Mouse (Mus musculus): ENCODE data around the gene Gm12216. TPM values are rescaled to one million over a fixed set of nuclear protein-coding genes. Genes with fewer than 3 reads are reported as not detected.
A peak's percentile ranks its signal among the peaks of the same experiment; 100 is the strongest.

Gene Gm12216
- polyA plus RNA-seq, 1 experiment from 2014 or later: 0.51 TPM

- no peak overlapping the region for H3K27ac ChIP-seq (ENCODE audit: low read depth, low read length)
- H3K4me3 ChIP-seq (ENCODE audit: low read depth, low read length): no peak overlapping the region
- H3K9ac ChIP-seq (ENCODE audit: low read depth, low read length): no peak overlapping the region
- H3K4me2 ChIP-seq: no peak overlapping the region
- no peaks in the 10 kb centered on the region for H3K27me3 ChIP-seq (replicated peaks; ENCODE audit: control insufficient read depth, insufficient read depth, low read length)
- H3K9me3 ChIP-seq (ENCODE audit: control insufficient read depth, low read length): no peaks in the 10 kb centered on the region
- no peak for DNase-seq (ENCODE audit: low spot score)
- peaks cover 4% of the 10 kb centered on the region; the same call in 1 of the 2 replicates for H3K4me1 ChIP-seq (replicated peaks; ENCODE audit: control insufficient read depth, insufficient read depth, low read length)
- ATAC-seq (replicated peaks; ENCODE audit: low FRiP score): no peak
- 73% methylated on average over 6 of the region's 6 CpGs for WGBS
- H3K36me3 ChIP-seq (ENCODE audit: control insufficient read depth, insufficient read depth, low read length): no peaks in the 10 kb centered on the region
These were observed 37.9 kb upstream of the Gm12216 start for GRCm38 (mm10) chr11:53896935-53897334.

GRCm38 (mm10) chr11:53893451-53893850 lies 34.4 kb upstream of the Gm12216 start:
- H3K27ac ChIP-seq (ENCODE audit: low read depth, low read length): peak overlapping the region; percentile 7; the same call in 1 of the 2 replicates
- no peak overlapping the region for H3K4me3 ChIP-seq (ENCODE audit: low read depth, low read length)
- no peaks in the 10 kb centered on the region for H3K27me3 ChIP-seq (replicated peaks; ENCODE audit: control insufficient read depth, insufficient read depth, low read length)
- no peak for ATAC-seq (replicated peaks; ENCODE audit: low FRiP score)
- H3K4me2 ChIP-seq: peak overlapping the region; percentile 43
- peaks cover 16% of the 10 kb centered on the region for H3K4me1 ChIP-seq (replicated peaks; ENCODE audit: control insufficient read depth, insufficient read depth, low read length)
- 62% methylated on average over 2 of the region's 2 CpGs for WGBS
- no peaks in the 10 kb centered on the region for H3K9me3 ChIP-seq (ENCODE audit: control insufficient read depth, low read length)
- no peaks in the 10 kb centered on the region for H3K36me3 ChIP-seq (ENCODE audit: control insufficient read depth, insufficient read depth, low read length)
- DNase-seq (ENCODE audit: low spot score): no peak
- H3K9ac ChIP-seq (ENCODE audit: low read depth, low read length): no peak overlapping the region; the same call in 1 of the 2 replicates

- no peak for ATAC-seq (replicated peaks; ENCODE audit: low FRiP score)
- peak overlapping the region; percentile 64; the same call in 1 of the 2 replicates for H3K27ac ChIP-seq (ENCODE audit: low read depth, low read length)
These were observed 33.8 kb upstream of the Gm12216 start for GRCm38 (mm10) chr11:53892716-53893416.

GRCm38 (mm10) chr11:53891505-53892451 lies 32.7 kb upstream of the Gm12216 start, which contains the start of gene Slc22a5:
TSS of gene Slc22a5 (minus strand) at chr11:53891660.
- WGBS: 3% methylated on average over 63 of the region's 63 CpGs

More at GRCm38 (mm10) chr11:53892716-53893416, 33.8 kb upstream of the Gm12216 start:
- Histone ChIP-seq H3K36me3 (ENCODE audit: control insufficient read depth, insufficient read depth, low read length) (no peaks in the 10 kb centered on the region), H3K4me1 (replicated peaks; ENCODE audit: control insufficient read depth, insufficient read depth, low read length) (peaks cover 16% of the 10 kb centered on the region), H3K4me2 (peak overlapping the region; percentile 43), H3K9ac (ENCODE audit: low read depth, low read length) (peak overlapping the region; percentile 34; the same call in 1 of the 2 replicates), H3K27me3 (replicated peaks; ENCODE audit: control insufficient read depth, insufficient read depth, low read length) (no peaks in the 10 kb centered on the region), H3K9me3 (ENCODE audit: control insufficient read depth, low read length) (no peaks in the 10 kb centered on the region), H3K4me3 (ENCODE audit: low read depth, low read length) (no peak overlapping the region)
- DNase-seq (ENCODE audit: low spot score): no peak
- WGBS: 35% methylated on average over 9 of the region's 9 CpGs

GRCm38 (mm10) chr11:53890906-53891504 lies 31.9 kb upstream of the Gm12216 start:
- Histone ChIP-seq H3K4me1 (replicated peaks; ENCODE audit: control insufficient read depth, insufficient read depth, low read length) (peaks cover 16% of the 10 kb centered on the region), H3K27me3 (replicated peaks; ENCODE audit: control insufficient read depth, insufficient read depth, low read length) (no peaks in the 10 kb centered on the region), H3K9ac (ENCODE audit: low read depth, low read length) (peak overlapping the region; percentile 75), H3K27ac (ENCODE audit: low read depth, low read length) (peak overlapping the region; percentile 32; the same call in 1 of the 2 replicates), H3K36me3 (ENCODE audit: control insufficient read depth, insufficient read depth, low read length) (no peaks in the 10 kb centered on the region), H3K4me3 (ENCODE audit: low read depth, low read length) (peak overlapping the region; percentile 68), H3K4me2 (peak overlapping the region; percentile 95), H3K9me3 (ENCODE audit: control insufficient read depth, low read length) (no peaks in the 10 kb centered on the region)
- 4% methylated on average over 33 of the region's 33 CpGs for WGBS
- DNase-seq (ENCODE audit: low spot score) (no peak), ATAC-seq (replicated peaks; ENCODE audit: low FRiP score) (no peak)

More at GRCm38 (mm10) chr11:53891505-53892451, 32.7 kb upstream of the Gm12216 start, which contains the start of gene Slc22a5:
- Histone ChIP-seq H3K9ac (ENCODE audit: low read depth, low read length) (peak within 1 kb of the TSS; percentile 75), H3K27ac (ENCODE audit: low read depth, low read length) (peak within 1 kb of the TSS; percentile 35), H3K4me1 (replicated peaks; ENCODE audit: control insufficient read depth, insufficient read depth, low read length) (peaks cover 16% of the 10 kb centered on the region), H3K27me3 (replicated peaks; ENCODE audit: control insufficient read depth, insufficient read depth, low read length) (no peaks in the 10 kb centered on the region), H3K4me2 (peak within 1 kb of the TSS; percentile 95), H3K4me3 (ENCODE audit: low read depth, low read length) (peak within 1 kb of the TSS; percentile 68), H3K9me3 (ENCODE audit: control insufficient read depth, low read length) (no peaks in the 10 kb centered on the region), H3K36me3 (ENCODE audit: control insufficient read depth, insufficient read depth, low read length) (no peaks in the 10 kb centered on the region)
- peak; percentile 98 for ATAC-seq (replicated peaks; ENCODE audit: low FRiP score)
- DNase-seq (ENCODE audit: low spot score): peak; percentile 98

GRCm38 (mm10) chr11:53890225-53890624 lies 31.2 kb upstream of the Gm12216 start:
- H3K9me3 ChIP-seq (ENCODE audit: control insufficient read depth, low read length): no peaks in the 10 kb centered on the region
- H3K9ac ChIP-seq (ENCODE audit: low read depth, low read length): no peak overlapping the region
- H3K4me2 ChIP-seq: peak overlapping the region; percentile 95
- no peak overlapping the region for H3K4me3 ChIP-seq (ENCODE audit: low read depth, low read length)
- H3K27me3 ChIP-seq (replicated peaks; ENCODE audit: control insufficient read depth, insufficient read depth, low read length): no peaks in the 10 kb centered on the region
- no peaks in the 10 kb centered on the region for H3K36me3 ChIP-seq (ENCODE audit: control insufficient read depth, insufficient read depth, low read length)
- ATAC-seq (replicated peaks; ENCODE audit: low FRiP score): no peak
- DNase-seq (ENCODE audit: low spot score): no peak
- no peak overlapping the region for H3K27ac ChIP-seq (ENCODE audit: low read depth, low read length)
- 81% methylated on average over 2 of the region's 2 CpGs for WGBS
- H3K4me1 ChIP-seq (replicated peaks; ENCODE audit: control insufficient read depth, insufficient read depth, low read length): peaks cover 16% of the 10 kb centered on the region

GRCm38 (mm10) chr11:53889091-53889645 lies 30.1 kb upstream of the Gm12216 start:
- no peaks in the 10 kb centered on the region for H3K9me3 ChIP-seq (ENCODE audit: control insufficient read depth, low read length)
- DNase-seq (ENCODE audit: low spot score): no peak
- 58% methylated on average over 4 of the region's 4 CpGs for WGBS

GRCm38 (mm10) chr11:53888242-53888641 lies 29.2 kb upstream of the Gm12216 start:
- Histone ChIP-seq H3K9me3 (ENCODE audit: control insufficient read depth, low read length) (no peaks in the 10 kb centered on the region), H3K4me1 (replicated peaks; ENCODE audit: control insufficient read depth, insufficient read depth, low read length) (peaks cover 16% of the 10 kb centered on the region), H3K9ac (ENCODE audit: low read depth, low read length) (no peak overlapping the region), H3K4me3 (ENCODE audit: low read depth, low read length) (no peak overlapping the region), H3K36me3 (ENCODE audit: control insufficient read depth, insufficient read depth, low read length) (no peaks in the 10 kb centered on the region), H3K4me2 (no peak overlapping the region), H3K27ac (ENCODE audit: low read depth, low read length) (no peak overlapping the region), H3K27me3 (replicated peaks; ENCODE audit: control insufficient read depth, insufficient read depth, low read length) (no peaks in the 10 kb centered on the region)
- ATAC-seq (replicated peaks; ENCODE audit: low FRiP score): no peak
- 84% methylated on average over 4 of the region's 4 CpGs for WGBS
- DNase-seq (ENCODE audit: low spot score): no peak

More at GRCm38 (mm10) chr11:53889091-53889645, 30.1 kb upstream of the Gm12216 start:
- Histone ChIP-seq H3K4me3 (ENCODE audit: low read depth, low read length) (no peak overlapping the region), H3K27ac (ENCODE audit: low read depth, low read length) (no peak overlapping the region), H3K9ac (ENCODE audit: low read depth, low read length) (no peak overlapping the region), H3K4me1 (replicated peaks; ENCODE audit: control insufficient read depth, insufficient read depth, low read length) (peaks cover 16% of the 10 kb centered on the region), H3K36me3 (ENCODE audit: control insufficient read depth, insufficient read depth, low read length) (no peaks in the 10 kb centered on the region), H3K27me3 (replicated peaks; ENCODE audit: control insufficient read depth, insufficient read depth, low read length) (no peaks in the 10 kb centered on the region), H3K4me2 (peak overlapping the region; percentile 12; the same call in 1 of the 2 replicates)
- ATAC-seq (replicated peaks; ENCODE audit: low FRiP score): no peak

All from liver, embryonic 11.5 days (tissue).